Mouse (Mus musculus) midbrain, embryonic 15.5 days (tissue): ENCODE measurements around the gene Thtpa. TPM values are rescaled to one million over a fixed set of nuclear protein-coding genes. Genes with fewer than 3 reads are reported as not detected.
A peak's percentile ranks its signal among the peaks of the same experiment; 100 is the strongest.

Source experiments
- ATAC-seq: fragments of 200-750 bp; cut with Nextera tagmentation; replicated peaks from 2 replicates; pipeline ENCODE4 v1.8.0; 2017; ENCODE audit warnings: moderate TSS enrichment
- H3K27ac ChIP-seq: fragments of 300-500 bp; sonication (generic); 2 replicates; pipeline ENCODE4 v1.5.1; 2015; ENCODE audit warnings: mild to moderate bottlenecking, inconsistent platforms
- H3K27me3 ChIP-seq: fragments of 300-500 bp; sonication (generic); replicated peaks from 2 replicates; pipeline ENCODE4 v1.6.1; 2015; ENCODE audit warnings: inconsistent platforms
- H3K36me3 ChIP-seq: fragments of 300-500 bp; sonication (generic); replicated peaks from 2 replicates; pipeline ENCODE4 v1.6.1; 2015; ENCODE audit warnings: inconsistent platforms
- H3K4me1 ChIP-seq: fragments of 300-500 bp; sonication (generic); 2 replicates; pipeline ENCODE4 v1.6.1; 2015; ENCODE audit warnings: inconsistent platforms
- H3K4me2 ChIP-seq: fragments of 300-500 bp; sonication (generic); 2 replicates; pipeline ENCODE4 v1.6.1; 2015; ENCODE audit warnings: inconsistent platforms, mild to moderate bottlenecking, moderate library complexity
- H3K4me3 ChIP-seq: fragments of 300-500 bp; sonication (generic); 2 replicates; pipeline ENCODE4 v1.5.1; 2015; ENCODE audit warnings: mild to moderate bottlenecking, inconsistent platforms
- H3K9ac ChIP-seq: fragments of 300-500 bp; sonication (generic); 2 replicates; pipeline ENCODE4 v1.6.1; 2015; ENCODE audit warnings: mild to moderate bottlenecking, inconsistent platforms
- H3K9me3 ChIP-seq: fragments of 300-500 bp; sonication (generic); 2 replicates; pipeline ENCODE4 v1.6.1; 2016; ENCODE audit warnings: inconsistent platforms
- WGBS: fragments of 180-500 bp; shearing (Covaris S2); methylation state at CpG from one replicate; pipeline ENCODE4 v1.1.7; 2015; ENCODE audit warnings: mixed read lengths; 5-methylcytosine and 5-hydroxymethylcytosine counted together
- polyA plus RNA-seq: library from polyadenylated mRNA; unstranded; fragments of >200 nt; fragmentation: Nextera tagmentation; extraction: Ambion mirVana; gene quantifications from 2 replicates; pipeline ENCODE4 v1.2.1, GENCODE M21; 2015

Thtpa gene
- polyA plus RNA-seq, 1 experiment from 2014 or later: 39.5 TPM

DNA sequence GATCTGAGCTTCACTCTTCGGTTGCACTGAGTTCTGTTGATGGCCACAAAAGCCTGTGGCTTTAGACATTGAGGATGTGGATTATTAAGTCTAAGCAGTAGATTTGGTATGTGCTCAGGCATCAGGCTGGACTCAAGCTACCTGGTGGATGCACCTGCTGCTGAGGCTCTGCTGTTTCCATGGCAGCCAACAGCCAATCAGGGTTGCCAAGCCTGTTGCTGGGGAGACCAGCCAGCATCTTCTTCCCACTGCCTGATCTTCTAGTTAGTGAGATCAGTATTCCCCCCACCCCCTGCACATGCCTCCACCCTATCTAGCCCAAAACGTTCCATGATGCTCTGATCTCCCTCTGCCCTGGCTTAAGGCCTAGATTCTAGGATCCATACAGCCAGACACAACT, 17.1 kb downstream of the Thtpa start:
- Histone ChIP-seq H3K27ac (no peak overlapping the region), H3K4me3 (no peak overlapping the region), H3K4me1 (peaks cover 67% of the 10 kb centered on the region), H3K9me3 (no peaks in the 10 kb centered on the region), H3K9ac (no peak overlapping the region), H3K4me2 (peak overlapping the region; percentile 21; the same call in 1 of the 2 replicates), H3K36me3 (no peaks in the 10 kb centered on the region; the same call in 1 of the 2 replicates), H3K27me3 (no peaks in the 10 kb centered on the region)
- 69% methylated on average over 2 of the region's 2 CpGs for WGBS
- ATAC-seq: no peak

DNA sequence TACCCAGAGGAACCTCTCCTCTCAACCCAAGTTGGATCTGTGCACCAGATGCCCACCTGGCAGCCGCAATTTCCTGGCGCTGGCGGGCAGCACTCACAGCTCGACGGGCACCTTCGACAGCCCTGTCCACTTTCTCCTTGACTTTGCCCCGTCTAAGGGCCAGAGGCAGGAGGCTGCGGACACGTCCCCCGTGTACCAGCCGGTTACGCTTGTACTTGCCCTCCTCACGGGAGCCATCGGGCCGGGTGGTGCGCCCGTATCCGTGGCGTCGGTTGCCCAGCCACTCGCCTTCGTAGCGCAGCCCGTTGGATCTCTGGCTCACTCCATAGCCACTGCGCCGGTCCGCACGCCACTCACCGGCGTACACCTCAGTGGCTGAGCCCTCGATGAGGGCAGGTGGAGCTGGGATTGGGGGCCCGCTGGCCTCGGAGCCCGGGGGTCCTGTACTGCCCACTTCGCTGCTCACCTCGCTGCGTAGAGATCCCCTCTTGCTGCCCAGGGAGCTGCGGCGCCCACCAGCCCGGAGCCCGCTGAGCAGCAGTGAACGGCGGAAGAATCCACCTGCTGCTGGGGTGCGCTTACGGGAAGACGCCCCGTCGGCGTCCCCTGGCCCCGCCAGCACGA, 18.9 kb downstream of the Thtpa start:
- Histone ChIP-seq H3K4me3 (peak overlapping the region; percentile 83), H3K9ac (no peak overlapping the region), H3K27me3 (no peaks in the 10 kb centered on the region), H3K9me3 (no peaks in the 10 kb centered on the region), H3K4me2 (peak overlapping the region; percentile 81), H3K4me1 (peaks cover 68% of the 10 kb centered on the region), H3K27ac (no peak overlapping the region), H3K36me3 (no peaks in the 10 kb centered on the region; the same call in 1 of the 2 replicates)
- no peak for ATAC-seq
- WGBS: 75% methylated on average over 51 of the region's 51 CpGs

GRCm38 (mm10) chr14:55113975-55114645, 19.5 kb downstream of the Thtpa start:
- no peak for ATAC-seq
- 13% methylated on average over 26 of the region's 26 CpGs for WGBS
- H3K9ac ChIP-seq: peak overlapping the region; percentile 74
- peaks cover 61% of the 10 kb centered on the region for H3K4me1 ChIP-seq
- H3K36me3 ChIP-seq: no peaks in the 10 kb centered on the region; the same call in 1 of the 2 replicates
- no peaks in the 10 kb centered on the region for H3K27me3 ChIP-seq
- peak overlapping the region; percentile 81 for H3K4me2 ChIP-seq
- peak overlapping the region; percentile 97 for H3K27ac ChIP-seq
- H3K4me3 ChIP-seq: peak overlapping the region; percentile 83
- H3K9me3 ChIP-seq: no peaks in the 10 kb centered on the region

DNA sequence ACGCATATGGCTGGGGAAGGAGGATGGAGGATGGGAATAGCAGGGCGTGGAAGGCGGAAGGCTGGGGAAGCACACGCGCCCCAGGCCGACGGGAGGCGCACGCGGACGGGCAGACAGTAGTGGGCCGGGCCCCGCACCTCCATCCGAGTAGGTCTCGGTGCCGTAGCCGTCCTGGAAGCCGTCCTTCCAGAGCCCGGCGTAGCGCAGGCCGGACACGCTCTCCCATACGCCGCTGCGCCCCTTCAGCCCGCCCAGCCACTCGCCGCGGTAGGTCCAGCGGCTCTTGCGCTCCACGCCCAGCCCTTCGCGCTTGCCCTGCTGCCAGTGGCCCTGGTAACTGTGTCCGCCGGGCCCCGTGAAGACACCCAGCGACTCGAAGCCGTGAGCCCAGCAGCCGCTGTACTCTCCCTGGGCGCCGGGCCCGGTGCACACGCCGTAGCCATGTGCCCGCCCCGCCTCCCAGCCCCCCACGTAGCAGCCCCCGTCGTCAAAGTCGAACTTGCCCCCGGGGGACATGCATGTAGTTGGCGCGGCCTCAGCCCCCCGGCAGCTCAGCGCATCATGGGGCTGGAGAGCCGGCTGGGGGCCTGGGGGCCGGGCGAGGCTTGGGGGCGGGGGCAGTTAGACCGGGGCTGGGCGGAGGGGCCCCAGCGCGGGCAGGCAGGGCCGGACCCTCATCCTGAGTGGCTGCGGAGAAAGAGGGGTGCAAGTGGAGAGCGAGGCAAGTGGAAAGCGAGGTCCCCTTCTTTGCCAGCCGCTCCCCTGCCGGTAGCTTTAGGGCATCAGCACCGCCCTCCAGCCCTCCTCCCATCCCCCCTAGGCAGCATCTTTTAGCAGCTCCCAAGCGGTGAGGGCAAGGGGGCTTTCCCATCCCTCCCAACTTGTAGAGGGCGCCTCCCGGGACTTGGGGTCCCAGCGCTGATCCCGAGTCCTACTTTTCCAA, 20.4 kb downstream of the Thtpa start:
- peak overlapping the region; percentile 97 for H3K27ac ChIP-seq
- WGBS: 0% methylated on average over 73 of the region's 78 CpGs
- H3K36me3 ChIP-seq: no peaks in the 10 kb centered on the region; the same call in 1 of the 2 replicates
- peak overlapping the region; percentile 83 for H3K4me3 ChIP-seq
- peak overlapping the region; percentile 81 for H3K4me2 ChIP-seq
- H3K4me1 ChIP-seq: peaks cover 52% of the 10 kb centered on the region
- H3K9ac ChIP-seq: peak overlapping the region; percentile 74
- ATAC-seq: peak; percentile 45
- no peaks in the 10 kb centered on the region for H3K27me3 ChIP-seq
- H3K9me3 ChIP-seq: no peaks in the 10 kb centered on the region

DNA sequence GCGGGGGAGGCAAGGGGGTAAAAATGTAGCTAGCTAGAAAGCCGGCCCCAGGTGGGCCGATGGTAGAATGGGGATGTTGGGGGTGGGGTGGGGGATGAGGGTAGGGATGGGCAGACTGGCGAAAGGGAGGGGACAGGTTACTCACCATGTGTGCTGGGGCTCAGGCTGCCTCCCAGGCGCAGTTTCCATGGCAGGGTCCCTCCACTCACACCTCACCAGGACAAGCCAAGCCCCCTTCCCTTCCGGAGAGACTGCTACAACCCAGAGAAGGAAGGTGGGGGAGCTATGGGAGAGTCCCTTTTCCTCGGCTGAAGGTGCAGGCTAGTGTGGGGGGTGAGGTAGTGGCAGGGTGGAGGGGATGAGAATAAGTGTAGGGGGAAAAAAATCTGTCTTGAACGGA, 21.3 kb downstream of the Thtpa start:
- peak; percentile 34 for ATAC-seq
- H3K36me3 ChIP-seq: no peaks in the 10 kb centered on the region; the same call in 1 of the 2 replicates
- H3K4me1 ChIP-seq: peaks cover 45% of the 10 kb centered on the region
- H3K4me3 ChIP-seq: peak overlapping the region; percentile 83
- peak overlapping the region; percentile 97 for H3K27ac ChIP-seq
- H3K9ac ChIP-seq: peak overlapping the region; percentile 74
- H3K9me3 ChIP-seq: no peaks in the 10 kb centered on the region
- H3K27me3 ChIP-seq: no peaks in the 10 kb centered on the region
- WGBS: 2% methylated on average over 8 of the region's 8 CpGs
- peak overlapping the region; percentile 81 for H3K4me2 ChIP-seq

DNA sequence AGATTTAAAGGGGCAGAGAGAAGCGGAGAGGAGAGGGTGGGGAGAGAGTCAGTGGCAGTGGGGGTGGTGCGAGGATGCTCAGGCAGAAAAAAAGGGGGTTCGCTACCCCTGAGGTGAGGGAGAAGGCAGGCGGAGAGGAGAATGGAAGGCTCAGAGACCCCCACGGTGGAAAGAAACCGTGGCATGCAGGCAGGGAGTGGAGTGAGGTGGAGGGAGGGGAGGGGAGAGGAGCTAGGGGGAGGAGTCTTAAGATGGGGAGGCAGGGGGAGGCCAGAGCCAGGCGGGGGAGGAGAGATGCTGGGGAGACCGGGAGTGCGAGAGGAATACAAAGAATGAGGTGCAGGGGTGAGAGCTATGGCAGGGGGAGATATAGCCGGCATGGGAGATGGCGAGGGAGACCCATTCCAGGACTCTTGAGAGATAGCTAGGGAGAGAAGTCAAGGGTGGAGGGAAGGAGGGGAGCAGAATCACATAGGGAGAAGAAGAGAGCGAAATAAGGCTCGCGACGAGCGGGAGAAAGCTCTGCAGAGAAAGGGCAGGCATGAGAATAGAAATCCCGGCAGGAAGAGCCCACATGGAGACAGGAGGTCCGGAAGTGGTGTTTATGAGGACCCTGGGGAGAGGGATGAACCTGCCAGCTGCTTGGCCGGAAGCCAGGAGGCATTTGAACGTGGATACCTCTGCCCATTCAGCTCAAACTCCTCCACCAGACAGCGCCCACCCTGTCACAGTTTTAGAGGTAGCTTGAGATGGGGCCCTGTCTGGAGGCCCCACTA, 22.0 kb downstream of the Thtpa start, which contains the start of gene Jph4:
TSS of gene Jph4 (minus strand) at position 511 of the 776 bp plus-strand sequence.
- H3K4me3 ChIP-seq: peak within 1 kb of the TSS; percentile 83
- H3K9ac ChIP-seq: peak within 1 kb of the TSS; percentile 74
- no peaks in the 10 kb centered on the region for H3K27me3 ChIP-seq
- peak within 1 kb of the TSS; percentile 97 for H3K27ac ChIP-seq
- H3K9me3 ChIP-seq: no peaks in the 10 kb centered on the region
- ATAC-seq: peak; percentile 70
- no peaks in the 10 kb centered on the region; the same call in 1 of the 2 replicates for H3K36me3 ChIP-seq
- peak within 1 kb of the TSS; percentile 81 for H3K4me2 ChIP-seq
- WGBS: 3% methylated on average over 21 of the region's 21 CpGs
- peaks cover 38% of the 10 kb centered on the region for H3K4me1 ChIP-seq

DNA sequence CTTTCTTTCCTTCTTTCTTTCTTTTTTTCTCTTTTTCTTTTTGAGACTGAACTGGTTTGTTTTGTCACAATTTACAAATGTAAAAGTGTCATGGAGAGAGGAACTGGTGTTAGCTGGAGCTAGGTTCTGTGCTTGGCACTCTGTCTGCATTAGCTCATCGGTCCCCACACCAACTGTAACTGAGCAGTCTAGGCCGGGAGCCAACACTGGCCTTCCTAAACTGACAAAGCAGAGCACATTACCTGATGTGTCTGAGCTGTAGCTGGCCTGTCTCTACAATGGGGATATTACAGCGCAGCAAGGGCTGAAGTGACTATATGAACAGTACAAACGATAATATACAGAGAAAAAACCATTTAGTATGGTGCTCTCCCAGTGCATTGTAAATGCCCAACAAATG, 24.3 kb downstream of the Thtpa start:
- no peaks in the 10 kb centered on the region for H3K36me3 ChIP-seq
- no peak overlapping the region for H3K4me3 ChIP-seq
- peaks cover 29% of the 10 kb centered on the region for H3K4me1 ChIP-seq
- no peaks in the 10 kb centered on the region for H3K9me3 ChIP-seq
- no peak overlapping the region for H3K9ac ChIP-seq
- H3K27me3 ChIP-seq: no peaks in the 10 kb centered on the region
- no peak overlapping the region for H3K27ac ChIP-seq
- no peak overlapping the region for H3K4me2 ChIP-seq
- 78% methylated on average over 4 of the region's 4 CpGs for WGBS
- ATAC-seq: no peak

DNA sequence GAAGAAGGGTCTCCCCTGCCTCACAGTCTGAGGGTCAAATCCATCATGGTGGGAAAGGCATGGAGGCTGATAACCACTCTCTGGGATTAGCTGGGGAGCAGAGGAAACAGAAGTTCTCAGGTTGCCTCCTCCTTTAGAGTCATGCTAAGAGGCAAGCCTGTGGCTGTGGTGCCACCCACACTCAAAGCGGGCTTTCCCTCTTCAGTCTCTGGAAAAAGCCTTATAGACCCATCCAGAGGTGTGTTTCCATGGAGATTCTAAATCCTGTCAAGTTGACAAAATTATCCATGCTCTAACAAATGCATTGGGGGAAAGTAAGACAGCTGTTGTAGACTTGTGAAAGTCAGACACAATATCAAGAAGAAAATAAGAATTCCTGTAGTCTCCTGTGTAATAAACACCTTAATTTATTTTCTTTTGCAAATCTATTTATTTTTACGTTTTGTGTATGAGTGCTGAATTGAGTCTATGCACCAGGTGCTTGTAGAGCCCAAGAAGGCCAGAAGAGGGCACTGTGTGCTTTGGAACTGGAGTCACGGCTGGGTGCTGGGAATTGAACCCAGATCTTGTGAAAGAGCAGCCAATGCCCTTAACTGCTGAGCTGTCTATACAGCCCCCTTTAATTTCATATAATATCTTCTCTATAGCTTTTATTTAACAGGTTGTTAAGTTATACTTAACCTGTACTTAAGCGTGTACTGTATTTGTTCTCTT, 25.0 kb downstream of the Thtpa start:
- Histone ChIP-seq H3K4me1 (peaks cover 22% of the 10 kb centered on the region), H3K9me3 (no peaks in the 10 kb centered on the region), H3K36me3 (no peaks in the 10 kb centered on the region), H3K27me3 (no peaks in the 10 kb centered on the region), H3K4me3 (no peak overlapping the region), H3K27ac (no peak overlapping the region), H3K9ac (no peak overlapping the region), H3K4me2 (no peak overlapping the region)
- 66% methylated on average over 4 of the region's 4 CpGs for WGBS
- no peak for ATAC-seq

DNA sequence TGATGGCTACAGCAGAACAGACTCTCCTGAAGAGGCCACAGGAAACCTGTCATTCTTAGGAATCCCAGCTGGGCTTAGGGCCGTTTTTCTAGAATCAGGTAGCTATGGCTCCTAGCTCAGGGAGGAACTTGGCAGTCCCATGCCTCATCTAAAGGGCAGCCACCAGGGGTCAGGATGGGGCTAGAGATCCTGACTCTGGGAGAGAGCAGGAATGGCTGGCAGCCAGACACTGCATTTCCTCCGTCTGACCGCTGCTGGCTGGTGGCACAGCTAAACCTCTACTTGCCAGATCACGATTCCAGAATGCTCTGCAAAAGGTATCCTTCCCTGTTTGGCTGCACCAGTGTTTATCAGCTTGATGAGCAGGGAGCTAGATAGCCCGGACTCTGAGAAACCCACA, 27.4 kb downstream of the Thtpa start:
- Histone ChIP-seq H3K4me2 (peak overlapping the region; percentile 33), H3K9me3 (no peaks in the 10 kb centered on the region), H3K27me3 (no peaks in the 10 kb centered on the region), H3K4me3 (no peak overlapping the region), H3K27ac (peak overlapping the region; percentile 83), H3K4me1 (peaks cover 20% of the 10 kb centered on the region), H3K36me3 (no peaks in the 10 kb centered on the region), H3K9ac (no peak overlapping the region)
- 7% methylated on average over 5 of the region's 5 CpGs for WGBS
- peak; percentile 90 for ATAC-seq

- no peaks in the 10 kb centered on the region for H3K36me3 ChIP-seq
- no peak overlapping the region; the same call in 1 of the 2 replicates for H3K9ac ChIP-seq
- 13% methylated on average over 8 of the region's 8 CpGs for WGBS
- no peaks in the 10 kb centered on the region for H3K27me3 ChIP-seq
- peak overlapping the region; percentile 83 for H3K27ac ChIP-seq
- peaks cover 16% of the 10 kb centered on the region for H3K4me1 ChIP-seq
- peak; percentile 31; the same call in 1 of the 2 replicates for ATAC-seq
- no peak overlapping the region for H3K4me3 ChIP-seq
- no peaks in the 10 kb centered on the region for H3K9me3 ChIP-seq
- peak overlapping the region; percentile 33 for H3K4me2 ChIP-seq
Observed at GRCm38 (mm10) chr14:55122359-55122758, 27.8 kb downstream of the Thtpa start.

GRCm38 (mm10) chr14:55125711-55126110, 31.1 kb downstream of the Thtpa start:
- Histone ChIP-seq H3K27ac (no peak overlapping the region), H3K4me3 (no peak overlapping the region), H3K9ac (no peak overlapping the region), H3K4me2 (no peak overlapping the region), H3K9me3 (no peaks in the 10 kb centered on the region), H3K27me3 (no peaks in the 10 kb centered on the region), H3K36me3 (no peaks in the 10 kb centered on the region), H3K4me1 (peaks cover 12% of the 10 kb centered on the region)
- ATAC-seq: no peak
- 82% methylated on average over 5 of the region's 5 CpGs for WGBS
